Mouse (Mus musculus) testis, adult 2 months (tissue): ENCODE measurements around the gene Isg20l2.

Experiments used
- CTCF ChIP-seq: fragments of 200-500 bp; IDR thresholded peaks from 2 replicates; pipeline ENCODE4 v1.5.1; 2012; ENCODE audit warnings: low read depth, mild to moderate bottlenecking, inconsistent platforms, low read length, moderate library complexity; ENCODE audit not compliant: control insufficient read depth, insufficient read depth, insufficient replicate concordance
- POLR2A ChIP-seq: fragments of 200-500 bp; IDR thresholded peaks from 2 replicates; pipeline ENCODE4 v1.6.1; 2012; ENCODE audit warnings: low read depth, mild to moderate bottlenecking, inconsistent platforms, low read length, moderate library complexity; ENCODE audit not compliant: control insufficient read depth

DNA sequence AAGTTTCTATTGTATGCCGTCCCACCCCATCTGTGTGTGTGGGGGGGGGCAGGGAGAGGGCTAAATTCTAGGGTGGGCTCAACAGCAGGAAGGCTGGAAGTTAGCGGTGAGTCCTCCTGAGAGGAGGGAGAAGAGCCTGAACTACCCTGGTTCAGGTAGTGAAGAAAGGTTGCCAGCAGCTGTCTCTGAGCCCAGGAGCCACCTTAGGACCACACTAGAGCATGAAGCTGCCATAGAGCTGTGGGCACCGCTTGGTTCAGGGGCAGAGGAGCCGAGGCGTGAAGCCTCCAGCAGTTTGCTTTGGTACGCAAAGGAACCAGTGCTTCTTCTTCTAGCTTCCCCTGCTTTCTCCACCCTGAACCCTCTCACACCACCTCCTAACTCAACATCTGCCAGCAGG is 53.5 kb downstream of the Isg20l2 start:
- TF ChIP-seq CTCF (no peak), POLR2A (no peak)
